Mouse (Mus musculus) ES-Bruce4 (cell line): ENCODE data around the gene Cacna1f. TPM values are rescaled to one million over a fixed set of nuclear protein-coding genes. Genes with fewer than 3 reads are reported as not detected.
A peak's percentile ranks its signal among the peaks of the same experiment; 100 is the strongest.

Experiments used
- H3K27ac ChIP-seq: 2 replicates; pipeline ENCODE4 v1.5.1; 2012; ENCODE audit warnings: low read length, inconsistent platforms; ENCODE audit not compliant: insufficient read depth
- H3K27me3 ChIP-seq: 2 replicates; pipeline ENCODE4 v1.6.1; 2012; ENCODE audit warnings: mild to moderate bottlenecking, low read length, inconsistent platforms; ENCODE audit not compliant: control insufficient read depth, poor library complexity, insufficient read depth, severe bottlenecking
- H3K36me3 ChIP-seq: 2 replicates; pipeline ENCODE4 v1.6.1; 2012; ENCODE audit warnings: inconsistent platforms, mild to moderate bottlenecking, low read length, moderate library complexity; ENCODE audit not compliant: control insufficient read depth, poor library complexity, insufficient read depth, severe bottlenecking
- H3K4me1 ChIP-seq: one replicate; pipeline ENCODE4 v1.8.1; 2011; ENCODE audit warnings: low read length; ENCODE audit not compliant: control insufficient read depth, insufficient read depth
- H3K4me3 ChIP-seq: 2 replicates; pipeline ENCODE4 v1.5.1; 2011; ENCODE audit warnings: low read depth, mild to moderate bottlenecking, low read length
- H3K9ac ChIP-seq: 2 replicates; pipeline ENCODE4 v1.6.1; 2012; ENCODE audit warnings: low read depth, mild to moderate bottlenecking, inconsistent platforms; ENCODE audit not compliant: poor library complexity, severe bottlenecking
- H3K9me3 ChIP-seq: replicated peaks from 2 replicates; pipeline ENCODE4 v1.6.1; 2012; ENCODE audit warnings: mild to moderate bottlenecking, low read length, inconsistent platforms; ENCODE audit not compliant: control insufficient read depth, poor library complexity, insufficient read depth, severe bottlenecking
- CTCF ChIP-seq: IDR thresholded peaks from one replicate; pipeline ENCODE4 v1.8.1; 2011; ENCODE audit warnings: low read depth, low read length
- EP300 ChIP-seq: IDR thresholded peaks from 2 replicates; pipeline ENCODE4 v1.6.1; 2011; ENCODE audit warnings: low read depth, low read length; ENCODE audit not compliant: insufficient read depth
- POLR2A ChIP-seq: IDR thresholded peaks from one replicate; pipeline ENCODE4 v1.8.1; 2011; ENCODE audit warnings: low read length; ENCODE audit not compliant: insufficient read depth
- polyA plus RNA-seq: library from polyadenylated mRNA; stranded (reverse); fragments of >200 nt; gene quantifications from 2 replicates; pipeline ENCODE4 v1.2.4, GENCODE M21; 2011; ENCODE audit warnings: low read depth; ENCODE audit not compliant: missing spikeins, insufficient read depth, insufficient read length

Gene Cacna1f
- polyA plus RNA-seq, 1 experiment = 0.16 TPM

DNA sequence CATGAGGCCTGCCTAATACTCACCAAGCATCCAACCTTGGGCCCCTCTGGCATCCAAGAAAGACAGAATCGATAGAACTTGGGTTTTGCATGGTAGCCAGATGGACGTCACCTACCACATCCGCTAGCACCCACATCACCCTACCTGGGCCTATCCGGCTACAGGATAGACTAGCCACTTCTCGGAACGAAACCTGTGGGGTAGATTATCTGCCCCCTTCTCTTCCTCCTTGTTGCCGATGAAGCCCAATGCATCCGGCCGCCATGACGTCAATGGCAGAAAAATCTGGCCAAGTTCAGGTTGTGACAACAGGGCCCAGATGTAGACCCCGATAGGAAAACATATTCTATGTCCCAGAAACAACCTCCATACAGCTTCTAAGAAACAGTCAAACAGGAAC lies 23.0 kb upstream of the Cacna1f start:
- no peaks in the 10 kb centered on the region for H3K9me3 ChIP-seq
- no peak overlapping the region for H3K4me3 ChIP-seq
- H3K27me3 ChIP-seq = no peaks in the 10 kb centered on the region
- H3K36me3 ChIP-seq = no peaks in the 10 kb centered on the region; the same call in 1 of the 2 replicates
- H3K9ac ChIP-seq = no peak overlapping the region
- no peaks in the 10 kb centered on the region for H3K4me1 ChIP-seq
- no peak overlapping the region for H3K27ac ChIP-seq
- TF ChIP-seq EP300 (no peak), CTCF (no peak), POLR2A (no peak)

DNA sequence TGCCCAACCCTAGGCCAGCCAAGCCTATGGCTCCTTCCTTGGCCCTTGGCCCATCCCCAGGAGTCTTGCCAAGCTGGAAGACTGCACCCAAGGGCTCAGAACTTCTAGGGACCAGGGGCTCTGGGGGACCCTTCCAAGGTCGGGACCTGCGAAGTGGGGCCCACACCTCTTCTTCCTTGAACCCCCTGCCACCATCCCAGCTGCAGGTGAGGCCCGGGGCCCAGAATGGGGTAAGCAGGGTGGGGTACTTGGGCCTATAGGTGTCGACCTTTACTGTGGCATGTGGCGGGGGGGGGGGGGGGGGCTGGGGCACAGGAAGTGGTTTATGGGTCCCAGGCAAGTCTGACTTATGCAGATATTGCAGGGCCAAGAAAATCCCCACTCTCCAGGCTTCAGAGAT lies 20.5 kb upstream of the Cacna1f start:
- TF ChIP-seq EP300 (no peak), CTCF (no peak), POLR2A (no peak)
- no peaks in the 10 kb centered on the region; the same call in 1 of the 2 replicates for H3K36me3 ChIP-seq
- H3K4me1 ChIP-seq = no peaks in the 10 kb centered on the region
- no peaks in the 10 kb centered on the region for H3K9me3 ChIP-seq
- no peak overlapping the region for H3K9ac ChIP-seq
- H3K4me3 ChIP-seq = no peak overlapping the region
- H3K27me3 ChIP-seq = no peaks in the 10 kb centered on the region
- no peak overlapping the region for H3K27ac ChIP-seq

DNA sequence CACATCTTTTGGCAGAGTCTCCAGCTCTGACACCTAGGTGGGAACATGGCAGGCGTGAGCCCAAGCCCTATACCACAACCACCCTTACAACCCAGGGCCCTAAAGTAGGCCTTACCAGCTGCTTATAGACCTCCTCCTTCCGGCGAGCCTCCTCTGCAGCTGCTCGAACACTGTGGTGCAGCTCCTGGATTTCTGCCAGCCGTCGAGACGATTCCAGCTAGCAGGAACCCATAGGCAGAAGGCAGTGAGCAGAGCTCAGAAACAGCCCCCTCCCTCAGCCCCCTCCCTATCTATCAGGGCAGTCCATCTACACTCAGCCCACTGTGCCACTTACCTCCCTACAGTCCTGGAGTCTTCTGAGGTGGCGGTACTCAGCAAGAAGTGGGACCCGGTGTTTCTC lies 11.5 kb upstream of the Cacna1f start:
- no peak overlapping the region for H3K9ac ChIP-seq
- H3K4me1 ChIP-seq = no peaks in the 10 kb centered on the region
- no peak overlapping the region for H3K27ac ChIP-seq
- TF ChIP-seq CTCF (no peak), EP300 (no peak), POLR2A (no peak)
- H3K36me3 ChIP-seq = peaks cover 2% of the 10 kb centered on the region; the same call in 1 of the 2 replicates
- no peaks in the 10 kb centered on the region for H3K9me3 ChIP-seq
- H3K27me3 ChIP-seq = no peaks in the 10 kb centered on the region
- H3K4me3 ChIP-seq = no peak overlapping the region

DNA sequence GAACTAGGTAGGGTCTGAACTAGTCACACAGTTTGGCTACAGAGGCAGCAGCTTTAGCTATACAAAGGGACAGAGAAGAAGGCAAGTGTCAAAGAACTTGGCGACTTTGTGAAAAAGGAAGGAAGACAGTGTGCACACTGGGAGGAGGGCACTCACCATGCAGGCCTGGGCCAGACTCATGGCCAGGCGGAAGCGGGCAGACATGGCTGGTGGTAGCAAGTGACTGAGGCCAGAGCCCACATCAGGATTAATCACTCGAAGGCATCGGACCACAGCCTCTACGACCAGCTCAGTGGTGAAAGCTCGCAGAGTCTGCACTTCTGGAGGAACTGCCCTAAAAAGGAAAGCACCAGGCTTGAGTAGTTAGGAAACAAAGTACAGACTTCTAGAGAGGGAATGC lies 2.9 kb upstream of the Cacna1f start:
- TF ChIP-seq CTCF = no peak
- TF ChIP-seq POLR2A = no peak
- no peak for TF ChIP-seq EP300
- Histone ChIP-seq H3K27ac (no peak overlapping the region), H3K4me1 (no peaks in the 10 kb centered on the region), H3K9ac (no peak overlapping the region), H3K4me3 (no peak overlapping the region), H3K9me3 (no peaks in the 10 kb centered on the region), H3K27me3 (no peaks in the 10 kb centered on the region; the same call in 1 of the 2 replicates), H3K36me3 (no peaks in the 10 kb centered on the region)

DNA sequence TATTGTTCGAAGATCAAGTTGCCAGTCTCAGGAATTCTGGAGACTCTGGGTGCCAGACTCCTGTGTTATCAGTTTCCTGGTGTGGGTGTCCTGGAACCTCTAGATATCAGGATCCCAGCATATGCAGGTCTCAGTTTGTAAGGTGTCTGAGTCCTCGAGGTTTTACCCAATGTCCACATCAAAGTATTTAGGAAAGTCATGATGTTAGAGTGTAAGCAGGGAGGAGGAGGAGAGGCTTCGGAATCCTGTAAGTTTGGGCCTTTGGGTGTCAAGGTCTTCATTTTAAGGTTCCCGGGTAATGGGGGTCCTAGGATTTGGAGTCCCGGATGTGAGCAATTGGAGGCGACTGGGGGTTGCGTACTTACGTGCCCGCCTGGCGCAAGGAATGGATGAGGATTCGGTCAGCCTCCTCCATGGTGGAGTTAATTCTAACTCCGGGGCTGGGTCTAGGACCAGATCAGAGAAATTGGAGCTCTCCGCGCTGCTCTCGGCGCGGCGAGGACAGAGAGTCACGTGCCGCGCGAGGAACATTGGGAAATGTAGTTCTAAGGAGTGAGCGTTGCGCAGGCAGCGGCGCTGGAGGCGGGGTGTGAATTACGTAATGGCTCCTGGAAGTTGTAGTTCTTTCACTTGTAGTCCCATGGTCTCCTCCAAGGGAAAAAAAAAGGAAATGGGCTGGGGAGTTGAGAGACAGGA lies 1.9 kb upstream of the Cacna1f start, which contains the start of gene Ccdc22:
TSS of gene Ccdc22 (minus strand) at position 639 of the 696 bp plus-strand sequence.
- Histone ChIP-seq H3K27ac (no peak within 1 kb of the TSS), H3K27me3 (no peaks in the 10 kb centered on the region; the same call in 1 of the 2 replicates), H3K9ac (peak within 1 kb of the TSS; percentile 67), H3K4me3 (peak within 1 kb of the TSS; percentile 58), H3K4me1 (no peaks in the 10 kb centered on the region), H3K9me3 (no peaks in the 10 kb centered on the region), H3K36me3 (no peaks in the 10 kb centered on the region)
- TF ChIP-seq EP300 (no peak), CTCF (no peak), POLR2A (no peak)

DNA sequence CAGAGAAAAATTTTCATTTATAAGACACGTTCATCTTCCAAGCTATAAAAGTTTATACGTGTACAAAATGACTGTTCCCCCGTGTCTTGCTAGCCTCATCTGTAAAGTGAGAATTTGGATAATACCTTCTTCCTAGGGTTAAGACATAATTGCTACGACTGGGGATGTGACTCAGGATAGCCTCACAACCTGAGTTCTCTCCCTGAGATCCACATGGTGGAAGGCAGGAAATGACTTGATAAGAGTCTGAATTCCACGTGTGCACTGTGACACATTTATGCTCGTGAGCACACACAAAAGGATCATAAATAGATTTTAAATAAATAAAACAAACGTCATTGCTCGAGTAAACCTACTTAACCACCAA lies 1.3 kb upstream of the Cacna1f start:
- TF ChIP-seq CTCF (no peak), EP300 (no peak), POLR2A (no peak)
- H3K9ac ChIP-seq = no peak overlapping the region
- H3K27ac ChIP-seq = no peak overlapping the region
- no peaks in the 10 kb centered on the region for H3K36me3 ChIP-seq
- H3K4me3 ChIP-seq = no peak overlapping the region
- H3K4me1 ChIP-seq = no peaks in the 10 kb centered on the region
- no peaks in the 10 kb centered on the region for H3K9me3 ChIP-seq
- no peaks in the 10 kb centered on the region; the same call in 1 of the 2 replicates for H3K27me3 ChIP-seq
